Mouse (Mus musculus) embryonic fibroblast, embryonic 13.5 days (primary cell): Measurements from ENCODE around the gene Fbln1. TPM values are rescaled to one million over a fixed set of nuclear protein-coding genes. Genes with fewer than 3 reads are reported as not detected.

Experiments used
- H3K27ac ChIP-seq: 2 replicates; pipeline ENCODE4 v1.5.1; 2012; ENCODE audit warnings: low read length, control low read depth, inconsistent platforms; ENCODE audit not compliant: insufficient read depth
- H3K4me1 ChIP-seq: 2 replicates; pipeline ENCODE4 v1.6.1; 2011; ENCODE audit warnings: low read length; ENCODE audit not compliant: control insufficient read depth, insufficient read depth
- H3K4me3 ChIP-seq: 2 replicates; pipeline ENCODE4 v1.5.1; 2011; ENCODE audit warnings: mild to moderate bottlenecking, control low read depth, low read length; ENCODE audit not compliant: insufficient read depth
- CTCF ChIP-seq: IDR thresholded peaks from 2 replicates; pipeline ENCODE4 v1.5.1; 2011; ENCODE audit warnings: mild to moderate bottlenecking, control low read depth, low read length, moderate library complexity, borderline replicate concordance; ENCODE audit not compliant: insufficient read depth
- POLR2A ChIP-seq: IDR thresholded peaks from 2 replicates; pipeline ENCODE4 v1.6.1; 2011; ENCODE audit warnings: low read depth, mild to moderate bottlenecking, control low read depth, low read length, moderate library complexity
- polyA plus RNA-seq: library from polyadenylated mRNA; stranded (reverse); fragments of >200 nt; gene quantifications from 2 replicates; pipeline ENCODE4 v1.2.4, GENCODE M21; 2011; ENCODE audit warnings: low read depth; ENCODE audit not compliant: missing spikeins, insufficient read length

Fbln1 gene
- polyA plus RNA-seq, 1 experiment, result 92.8 TPM

- Histone ChIP-seq H3K27ac (no peak overlapping the region), H3K4me3 (no peak overlapping the region)
- TF ChIP-seq POLR2A, result no peak
- TF ChIP-seq CTCF, result no peak
These were observed 28.2 kb upstream of the Fbln1 start for GRCm38 (mm10) chr15:85177576-85177975.

GRCm38 (mm10) chr15:85178172-85178571 lies 27.6 kb upstream of the Fbln1 start:
- H3K4me1 ChIP-seq, result no peaks in the 10 kb centered on the region
- H3K4me3 ChIP-seq, result no peak overlapping the region
- no peak overlapping the region for H3K27ac ChIP-seq
- TF ChIP-seq CTCF (no peak), POLR2A (no peak)

More at GRCm38 (mm10) chr15:85177576-85177975, 28.2 kb upstream of the Fbln1 start:
- no peaks in the 10 kb centered on the region for H3K4me1 ChIP-seq

GRCm38 (mm10) chr15:85179528-85180180 lies 26.1 kb upstream of the Fbln1 start:
- TF ChIP-seq POLR2A (no peak), CTCF (no peak)
- H3K27ac ChIP-seq, result no peak overlapping the region
- H3K4me1 ChIP-seq, result no peaks in the 10 kb centered on the region
- no peak overlapping the region for H3K4me3 ChIP-seq

GRCm38 (mm10) chr15:85180368-85180767 lies 25.4 kb upstream of the Fbln1 start:
- H3K27ac ChIP-seq, result no peak overlapping the region
- no peak overlapping the region for H3K4me3 ChIP-seq
- no peak for TF ChIP-seq CTCF
- TF ChIP-seq POLR2A, result no peak
- H3K4me1 ChIP-seq, result no peaks in the 10 kb centered on the region

GRCm38 (mm10) chr15:85182063-85182462 lies 23.7 kb upstream of the Fbln1 start:
- no peak for TF ChIP-seq POLR2A
- Histone ChIP-seq H3K4me3 (no peak overlapping the region), H3K4me1 (no peaks in the 10 kb centered on the region), H3K27ac (no peak overlapping the region)

- Histone ChIP-seq H3K27ac (no peak overlapping the region), H3K4me3 (no peak overlapping the region), H3K4me1 (no peaks in the 10 kb centered on the region)
- TF ChIP-seq CTCF, result no peak
- no peak for TF ChIP-seq POLR2A
These were observed 18.8 kb upstream of the Fbln1 start for GRCm38 (mm10) chr15:85186916-85187315.

- no peak for TF ChIP-seq CTCF
- no peak for TF ChIP-seq POLR2A
- no peak overlapping the region for H3K27ac ChIP-seq
- H3K4me3 ChIP-seq, result no peak overlapping the region
- H3K4me1 ChIP-seq, result no peaks in the 10 kb centered on the region
These were observed 17.5 kb upstream of the Fbln1 start for GRCm38 (mm10) chr15:85188167-85188778.

- H3K27ac ChIP-seq, result no peak overlapping the region
These were observed 5.1 kb upstream of the Fbln1 start for GRCm38 (mm10) chr15:85200446-85201289.

GRCm38 (mm10) chr15:85202199-85202598 lies 3.5 kb upstream of the Fbln1 start:
- no peak overlapping the region for H3K27ac ChIP-seq
- 0 out of 2 replicates have a peak, but pooled peaks cover 2% of the 10 kb centered on the region for H3K4me1 ChIP-seq
- TF ChIP-seq CTCF (no peak), POLR2A (no peak)
- no peak overlapping the region for H3K4me3 ChIP-seq

More at GRCm38 (mm10) chr15:85200446-85201289, 5.1 kb upstream of the Fbln1 start:
- H3K4me3 ChIP-seq, result no peak overlapping the region
- 0 out of 2 replicates have a peak, but pooled peaks cover 2% of the 10 kb centered on the region for H3K4me1 ChIP-seq
- no peak for TF ChIP-seq CTCF
- no peak for TF ChIP-seq POLR2A

- no peak overlapping the region for H3K4me3 ChIP-seq
- H3K27ac ChIP-seq, result no peak overlapping the region
- TF ChIP-seq CTCF, result no peak
- no peak for TF ChIP-seq POLR2A
- H3K4me1 ChIP-seq, result 0 out of 2 replicates have a peak, but pooled peaks cover 4% of the 10 kb centered on the region
These were observed 3.0 kb upstream of the Fbln1 start for GRCm38 (mm10) chr15:85202787-85203186.
